Mouse (Mus musculus): Measurements from ENCODE around the gene Fam227a. TPM values are rescaled to one million over a fixed set of nuclear protein-coding genes. Genes with fewer than 3 reads are reported as not detected.

The Fam227a gene
- polyA plus RNA-seq, 2 experiments, result 1.3 to 7.9 TPM

GRCm38 (mm10) chr15:79697011-79697410 is 38.3 kb upstream of the Fam227a start:
- H3K36me3 ChIP-seq (ENCODE audit: control insufficient read depth, insufficient read depth, low read length), result peaks cover 19% of the 10 kb centered on the region
- no peaks in the 10 kb centered on the region for H3K9me3 ChIP-seq (ENCODE audit: control insufficient read depth, low read length)
- no peak for TF ChIP-seq POLR2A (IDR thresholded peaks at IDR 0.05; ENCODE audit: borderline replicate concordance, extremely low read depth, insufficient read depth, insufficient read length)
- no peak overlapping the region for H3K27ac ChIP-seq (replicated peaks; ENCODE audit: low read depth, low read length)
- H3K4me3 ChIP-seq (replicated peaks; ENCODE audit: low read length), result no peak overlapping the region
- 84% methylated on average over 6 of the region's 6 CpGs for WGBS
- H3K9ac ChIP-seq (ENCODE audit: low read depth, low read length, severe bottlenecking), result no peak overlapping the region
- no peaks in the 10 kb centered on the region for H3K27me3 ChIP-seq (ENCODE audit: control insufficient read depth, insufficient read depth, low read length)
- H3K4me1 ChIP-seq (ENCODE audit: control insufficient read depth, insufficient read depth, low read length), result peaks cover 11% of the 10 kb centered on the region
- no peak for DNase-seq (ENCODE audit: low spot score)
- ATAC-seq (ENCODE audit: low FRiP score, low read depth), result no peak
- no peak overlapping the region for H3K4me2 ChIP-seq (replicated peaks; ENCODE audit: low read depth, low read length, severe bottlenecking)

- H3K9ac ChIP-seq (ENCODE audit: low read depth, low read length, severe bottlenecking), result no peak overlapping the region
- no peak for ATAC-seq (ENCODE audit: low FRiP score, low read depth)
- no peak for DNase-seq (ENCODE audit: low spot score)
These were observed 37.8 kb upstream of the Fam227a start for GRCm38 (mm10) chr15:79696508-79696907.

GRCm38 (mm10) chr15:79695516-79695915 is 36.8 kb upstream of the Fam227a start:
- no peak overlapping the region for H3K27ac ChIP-seq (replicated peaks; ENCODE audit: low read depth, low read length)
- no peak for ATAC-seq (ENCODE audit: low FRiP score, low read depth)
- peaks cover 19% of the 10 kb centered on the region for H3K36me3 ChIP-seq (ENCODE audit: control insufficient read depth, insufficient read depth, low read length)
- H3K9ac ChIP-seq (ENCODE audit: low read depth, low read length, severe bottlenecking), result no peak overlapping the region
- no peak for TF ChIP-seq POLR2A (IDR thresholded peaks at IDR 0.05; ENCODE audit: borderline replicate concordance, extremely low read depth, insufficient read depth, insufficient read length)
- no peak for DNase-seq (ENCODE audit: low spot score)
- H3K9me3 ChIP-seq (ENCODE audit: control insufficient read depth, low read length), result no peaks in the 10 kb centered on the region
- 69% methylated on average over 3 of the region's 3 CpGs for WGBS
- peaks cover 17% of the 10 kb centered on the region for H3K4me1 ChIP-seq (ENCODE audit: control insufficient read depth, insufficient read depth, low read length)
- no peak overlapping the region for H3K4me3 ChIP-seq (replicated peaks; ENCODE audit: low read length)
- no peak overlapping the region for H3K4me2 ChIP-seq (replicated peaks; ENCODE audit: low read depth, low read length, severe bottlenecking)
- no peaks in the 10 kb centered on the region for H3K27me3 ChIP-seq (ENCODE audit: control insufficient read depth, insufficient read depth, low read length)

More at GRCm38 (mm10) chr15:79696508-79696907, 37.8 kb upstream of the Fam227a start:
- no peaks in the 10 kb centered on the region for H3K9me3 ChIP-seq (ENCODE audit: control insufficient read depth, low read length)
- peaks cover 19% of the 10 kb centered on the region for H3K36me3 ChIP-seq (ENCODE audit: control insufficient read depth, insufficient read depth, low read length)
- TF ChIP-seq POLR2A (IDR thresholded peaks at IDR 0.05; ENCODE audit: borderline replicate concordance, extremely low read depth, insufficient read depth, insufficient read length), result no peak
- H3K4me1 ChIP-seq (ENCODE audit: control insufficient read depth, insufficient read depth, low read length), result peaks cover 17% of the 10 kb centered on the region
- WGBS, result 86% methylated on average over 2 of the region's 2 CpGs
- no peak overlapping the region for H3K27ac ChIP-seq (replicated peaks; ENCODE audit: low read depth, low read length)
- H3K4me2 ChIP-seq (replicated peaks; ENCODE audit: low read depth, low read length, severe bottlenecking), result no peak overlapping the region
- no peak overlapping the region for H3K4me3 ChIP-seq (replicated peaks; ENCODE audit: low read length)
- no peaks in the 10 kb centered on the region for H3K27me3 ChIP-seq (ENCODE audit: control insufficient read depth, insufficient read depth, low read length)

- ATAC-seq (ENCODE audit: low FRiP score, low read depth), result no peak
- no peak for TF ChIP-seq POLR2A (IDR thresholded peaks at IDR 0.05; ENCODE audit: borderline replicate concordance, extremely low read depth, insufficient read depth, insufficient read length)
These were observed 35.8 kb upstream of the Fam227a start for GRCm38 (mm10) chr15:79694512-79694911.

DNA sequence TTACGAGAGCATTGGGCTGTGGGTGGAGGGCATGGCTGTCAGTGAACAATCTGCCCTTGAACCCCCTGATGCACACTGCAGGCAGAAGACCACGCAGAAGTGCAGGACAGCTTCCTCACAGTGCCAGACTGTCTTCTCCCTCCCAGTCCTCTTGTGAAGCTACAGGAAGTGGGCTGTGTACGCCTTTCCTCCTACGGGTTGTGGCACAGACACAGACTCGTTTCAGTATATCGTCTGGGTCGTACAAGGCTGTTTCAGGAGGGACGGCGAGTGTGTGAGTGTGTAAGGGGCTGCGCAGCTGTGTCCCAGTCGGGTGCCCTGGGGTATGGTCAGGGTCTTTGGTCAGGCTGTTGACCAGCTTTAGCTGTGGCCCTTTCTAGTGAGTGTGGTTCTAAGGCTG is 35.0 kb upstream of the Fam227a start:
- no peak overlapping the region for H3K4me2 ChIP-seq (replicated peaks; ENCODE audit: low read depth, low read length, severe bottlenecking)
- DNase-seq (ENCODE audit: low spot score) (no peak), ATAC-seq (ENCODE audit: low FRiP score, low read depth) (no peak)
- H3K4me1 ChIP-seq (ENCODE audit: control insufficient read depth, insufficient read depth, low read length), result peaks cover 19% of the 10 kb centered on the region
- no peaks in the 10 kb centered on the region for H3K27me3 ChIP-seq (ENCODE audit: control insufficient read depth, insufficient read depth, low read length)
- H3K9me3 ChIP-seq (ENCODE audit: control insufficient read depth, low read length), result no peaks in the 10 kb centered on the region
- H3K27ac ChIP-seq (replicated peaks; ENCODE audit: low read depth, low read length), result no peak overlapping the region
- 79% methylated on average over 11 of the region's 11 CpGs for WGBS
- no peak overlapping the region for H3K4me3 ChIP-seq (replicated peaks; ENCODE audit: low read length)
- no peak for TF ChIP-seq POLR2A (IDR thresholded peaks at IDR 0.05; ENCODE audit: borderline replicate concordance, extremely low read depth, insufficient read depth, insufficient read length)
- H3K9ac ChIP-seq (ENCODE audit: low read depth, low read length, severe bottlenecking), result no peak overlapping the region
- peaks cover 15% of the 10 kb centered on the region for H3K36me3 ChIP-seq (ENCODE audit: control insufficient read depth, insufficient read depth, low read length)

More at GRCm38 (mm10) chr15:79694512-79694911, 35.8 kb upstream of the Fam227a start:
- Histone ChIP-seq H3K4me2 (replicated peaks; ENCODE audit: low read depth, low read length, severe bottlenecking) (no peak overlapping the region), H3K27me3 (ENCODE audit: control insufficient read depth, insufficient read depth, low read length) (no peaks in the 10 kb centered on the region), H3K4me3 (replicated peaks; ENCODE audit: low read length) (no peak overlapping the region), H3K36me3 (ENCODE audit: control insufficient read depth, insufficient read depth, low read length) (peaks cover 19% of the 10 kb centered on the region), H3K4me1 (ENCODE audit: control insufficient read depth, insufficient read depth, low read length) (peaks cover 19% of the 10 kb centered on the region), H3K27ac (replicated peaks; ENCODE audit: low read depth, low read length) (no peak overlapping the region), H3K9ac (ENCODE audit: low read depth, low read length, severe bottlenecking) (no peak overlapping the region), H3K9me3 (ENCODE audit: control insufficient read depth, low read length) (no peaks in the 10 kb centered on the region)
- 90% methylated on average over 4 of the region's 4 CpGs for WGBS
- no peak for DNase-seq (ENCODE audit: low spot score)

- no peaks in the 10 kb centered on the region for H3K9me3 ChIP-seq (ENCODE audit: control insufficient read depth, low read length)
- TF ChIP-seq POLR2A (IDR thresholded peaks at IDR 0.05; ENCODE audit: borderline replicate concordance, extremely low read depth, insufficient read depth, insufficient read length), result no peak
- WGBS, result 53% methylated on average over 5 of the region's 5 CpGs
- no peak overlapping the region for H3K4me2 ChIP-seq (replicated peaks; ENCODE audit: low read depth, low read length, severe bottlenecking)
- no peaks in the 10 kb centered on the region for H3K27me3 ChIP-seq (ENCODE audit: control insufficient read depth, insufficient read depth, low read length)
- ATAC-seq (ENCODE audit: low FRiP score, low read depth), result no peak
- H3K4me3 ChIP-seq (replicated peaks; ENCODE audit: low read length), result no peak overlapping the region
- DNase-seq (ENCODE audit: low spot score), result no peak
- peaks cover 15% of the 10 kb centered on the region for H3K36me3 ChIP-seq (ENCODE audit: control insufficient read depth, insufficient read depth, low read length)
- peaks cover 23% of the 10 kb centered on the region for H3K4me1 ChIP-seq (ENCODE audit: control insufficient read depth, insufficient read depth, low read length)
- no peak overlapping the region for H3K27ac ChIP-seq (replicated peaks; ENCODE audit: low read depth, low read length)
- H3K9ac ChIP-seq (ENCODE audit: low read depth, low read length, severe bottlenecking), result no peak overlapping the region
These were observed 33.6 kb upstream of the Fam227a start for GRCm38 (mm10) chr15:79692334-79692733.
